Mouse (Mus musculus) c-Kit-positive CD71-positive TER-119-positive erythroid progenitor cells, embryonic 14.5 days (primary cell): ENCODE measurements around the gene Zmynd19.
"Not testable (repeated sequence)": the region's sequence is repeated elsewhere in the genome, so short reads cannot be mapped to it uniquely, and the experiment has no call there.

Experiments used
- DNase-seq: peaks from one replicate; pipeline ENCODE4 v3.0.0-alpha.2; 2013; ENCODE audit warnings: low spot score

The Zmynd19 gene

GRCm38 (mm10) chr2:24942092-24942491 is 7.5 kb upstream of the Zmynd19 start:
- no peak for DNase-seq

- not testable (repeated sequence) for DNase-seq
Observed at GRCm38 (mm10) chr2:24944304-24944703, 5.3 kb upstream of the Zmynd19 start.

- DNase-seq = no peak
Observed at GRCm38 (mm10) chr2:24950189-24950535, 570 bp downstream of the Zmynd19 start.

GRCm38 (mm10) chr2:24952537-24953055 is 3.0 kb downstream of the Zmynd19 start:
- DNase-seq = no peak

GRCm38 (mm10) chr2:24960910-24961309 is 11.3 kb downstream of the Zmynd19 start:
- no peak for DNase-seq

GRCm38 (mm10) chr2:24962304-24963000 is 12.9 kb downstream of the Zmynd19 start, which contains the start of gene Dph7:
TSS of gene Dph7 (plus strand) at chr2:24962400.
- peak; percentile 83 for DNase-seq

GRCm38 (mm10) chr2:24970386-24970785 is 20.8 kb downstream of the Zmynd19 start:
- DNase-seq = no peak

GRCm38 (mm10) chr2:24974452-24974851 is 24.9 kb downstream of the Zmynd19 start:
- DNase-seq = not testable (repeated sequence)

GRCm38 (mm10) chr2:24974906-24975703 is 25.5 kb downstream of the Zmynd19 start, which contains the start of gene Mrpl41:
TSS of gene Mrpl41 (minus strand) at chr2:24975098.
- DNase-seq = peak; percentile 94

- peak; percentile 82 for DNase-seq
Observed at GRCm38 (mm10) chr2:24975704-24976297, 26.2 kb downstream of the Zmynd19 start, which contains the start of gene Pnpla7. TSS of gene Pnpla7 (plus strand) at chr2:24976033.

GRCm38 (mm10) chr2:24976960-24977359 is 27.4 kb downstream of the Zmynd19 start:
- peak; percentile 77 for DNase-seq

GRCm38 (mm10) chr2:24987762-24988161 is 38.2 kb downstream of the Zmynd19 start:
- DNase-seq = no peak

GRCm38 (mm10) chr2:24995332-24995731 is 45.7 kb downstream of the Zmynd19 start:
- no peak for DNase-seq

GRCm38 (mm10) chr2:24996471-24996870 is 46.9 kb downstream of the Zmynd19 start:
- no peak for DNase-seq

GRCm38 (mm10) chr2:25000544-25001235 is 51.1 kb downstream of the Zmynd19 start:
- no peak for DNase-seq

- DNase-seq = peak; percentile 18
Observed at GRCm38 (mm10) chr2:25003946-25004786, 54.6 kb downstream of the Zmynd19 start.

GRCm38 (mm10) chr2:25006767-25007166 is 57.2 kb downstream of the Zmynd19 start:
- DNase-seq = no peak

GRCm38 (mm10) chr2:25008250-25008649 is 58.7 kb downstream of the Zmynd19 start:
- peak; percentile 26 for DNase-seq
